Mouse (Mus musculus) G1E (cell line): ENCODE measurements around the gene Tank. TPM values are rescaled to one million over a fixed set of nuclear protein-coding genes. Genes with fewer than 3 reads are reported as not detected.

Experiments used
- ATAC-seq: 2 replicates; pipeline ENCODE4 v1.8.0; 2016; ENCODE audit warnings: mild to moderate bottlenecking; ENCODE audit not compliant: insufficient number of reproducible peaks, poor library complexity, low FRiP score, severe bottlenecking; ENCODE audit errors: extremely low read depth
- DNase-seq: peaks from one replicate; pipeline ENCODE4 v3.0.0; 2012; ENCODE audit warnings: low spot score
- H3K27me3 ChIP-seq: 2 replicates; pipeline ENCODE4 v1.6.1; 2012; ENCODE audit warnings: mild to moderate bottlenecking, low read length, inconsistent platforms; ENCODE audit not compliant: insufficient read depth
- H3K36me3 ChIP-seq: replicated peaks from 2 replicates; pipeline ENCODE3; 2012; ENCODE audit warnings: mild to moderate bottlenecking, inconsistent platforms
- H3K4me1 ChIP-seq: 2 replicates; pipeline ENCODE4 v1.6.1; 2012; ENCODE audit warnings: low read depth, low read length, inconsistent platforms, mixed read lengths; ENCODE audit not compliant: insufficient read depth
- H3K4me3 ChIP-seq: 2 replicates; pipeline ENCODE4 v1.5.1; 2012; ENCODE audit warnings: low read depth, mild to moderate bottlenecking, inconsistent platforms, low read length, moderate library complexity, mixed read lengths
- H3K9me3 ChIP-seq: replicated peaks from 2 replicates; pipeline ENCODE4 v1.6.1; 2012; ENCODE audit warnings: inconsistent platforms
- CTCF ChIP-seq: IDR thresholded peaks from 2 replicates; pipeline ENCODE4 v1.5.1; 2012; ENCODE audit warnings: low read depth, low read length, inconsistent platforms, mixed read lengths
- GATA1 ChIP-seq: IDR thresholded peaks from 2 replicates; pipeline ENCODE4 v1.6.1; 2012; ENCODE audit warnings: borderline replicate concordance, low read length, inconsistent platforms, mixed read lengths
- GATA2 ChIP-seq: IDR thresholded peaks from 2 replicates; pipeline ENCODE4 v1.6.1; 2012; ENCODE audit warnings: low read depth, low read length, inconsistent platforms, borderline replicate concordance
- POLR2AphosphoS5 ChIP-seq: IDR thresholded peaks from 2 replicates; pipeline ENCODE4 v1.6.1; 2012; ENCODE audit warnings: low read depth, low read length, inconsistent platforms; ENCODE audit not compliant: insufficient replicate concordance
- TAL1 ChIP-seq: conservative IDR thresholded peaks from 2 replicates; pipeline ENCODE4 v1.6.1; 2012; ENCODE audit warnings: low read depth, low read length, inconsistent platforms, mixed read lengths
- polyA plus RNA-seq: library from polyadenylated mRNA; stranded (reverse); fragments of >175 nt; gene quantifications from 2 replicates; pipeline ENCODE4 v1.2.3, GENCODE M21; 2012
- total RNA-seq, 2 experiments: library from RNA; stranded (forward) in 1 of 2; stranded (reverse) in 1 of 2; fragments of 200-1000 nt in 1 of 2; fragments of >200 nt in 1 of 2; fragmentation: Nextera tagmentation in 1 of 2; gene quantifications; 2 replicates each; pipeline ENCODE4 v1.2.3; 2014 to 2017

Gene Tank
- total and polyA plus RNA-seq, 3 experiments: 4.6 to 126 (median 102) TPM

GRCm38 (mm10) chr2:61656421-61657411 lies 78.3 kb downstream of the Tank start:
- Histone ChIP-seq H3K9me3 (no peaks in the 10 kb centered on the region), H3K36me3 (peaks cover 16% of the 10 kb centered on the region), H3K27me3 (peaks cover 3% of the 10 kb centered on the region; the same call in 1 of the 2 replicates), H3K4me3 (peak overlapping the region; percentile 74), H3K4me1 (peaks cover 23% of the 10 kb centered on the region)
- DNase-seq (peak; percentile 58), ATAC-seq (peak; percentile 77)
- TF ChIP-seq GATA1 (no peak), POLR2AphosphoS5 (no peak), GATA2 (no peak), TAL1 (no peak), CTCF (no peak)

DNA sequence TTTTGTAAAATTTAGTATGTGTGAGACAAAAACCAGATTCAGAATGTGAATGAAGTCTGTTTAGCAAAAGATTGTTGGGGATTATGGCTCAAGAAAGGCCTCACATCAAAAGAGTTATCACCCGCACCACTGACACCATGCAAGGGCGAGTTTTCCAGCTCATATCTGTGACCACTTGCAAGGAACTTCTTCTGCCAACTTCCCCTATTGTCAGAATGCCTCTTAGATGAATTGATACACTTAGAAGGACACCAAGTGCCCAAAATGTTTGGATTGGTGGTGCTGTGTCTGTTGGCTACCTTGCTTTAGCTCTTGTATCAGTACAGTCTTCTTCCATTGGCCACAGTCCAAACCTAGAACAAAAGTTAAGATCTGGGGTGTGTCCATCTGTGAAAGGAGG lies 80.9 kb downstream of the Tank start:
- DNase-seq: no peak
- no peak overlapping the region for H3K4me3 ChIP-seq
- TF ChIP-seq GATA1 (no peak), GATA2 (no peak), TAL1 (no peak), POLR2AphosphoS5 (no peak), CTCF (no peak)

GRCm38 (mm10) chr2:61662833-61663232 lies 84.4 kb downstream of the Tank start:
- no peak for ATAC-seq
- no peaks in the 10 kb centered on the region for H3K9me3 ChIP-seq
- peaks cover 2% of the 10 kb centered on the region; the same call in 1 of the 2 replicates for H3K4me1 ChIP-seq
- no peaks in the 10 kb centered on the region for H3K27me3 ChIP-seq
- TF ChIP-seq GATA2 (no peak), GATA1 (no peak), TAL1 (no peak), POLR2AphosphoS5 (no peak), CTCF (no peak)
- no peak for DNase-seq
- H3K36me3 ChIP-seq: no peaks in the 10 kb centered on the region
- H3K4me3 ChIP-seq: no peak overlapping the region

More for the DNA sequence above, 80.9 kb downstream of the Tank start:
- Histone ChIP-seq H3K9me3 (no peaks in the 10 kb centered on the region), H3K27me3 (peaks cover 3% of the 10 kb centered on the region; the same call in 1 of the 2 replicates), H3K4me1 (peaks cover 23% of the 10 kb centered on the region), H3K36me3 (peaks cover 12% of the 10 kb centered on the region)
- ATAC-seq: no peak

DNA sequence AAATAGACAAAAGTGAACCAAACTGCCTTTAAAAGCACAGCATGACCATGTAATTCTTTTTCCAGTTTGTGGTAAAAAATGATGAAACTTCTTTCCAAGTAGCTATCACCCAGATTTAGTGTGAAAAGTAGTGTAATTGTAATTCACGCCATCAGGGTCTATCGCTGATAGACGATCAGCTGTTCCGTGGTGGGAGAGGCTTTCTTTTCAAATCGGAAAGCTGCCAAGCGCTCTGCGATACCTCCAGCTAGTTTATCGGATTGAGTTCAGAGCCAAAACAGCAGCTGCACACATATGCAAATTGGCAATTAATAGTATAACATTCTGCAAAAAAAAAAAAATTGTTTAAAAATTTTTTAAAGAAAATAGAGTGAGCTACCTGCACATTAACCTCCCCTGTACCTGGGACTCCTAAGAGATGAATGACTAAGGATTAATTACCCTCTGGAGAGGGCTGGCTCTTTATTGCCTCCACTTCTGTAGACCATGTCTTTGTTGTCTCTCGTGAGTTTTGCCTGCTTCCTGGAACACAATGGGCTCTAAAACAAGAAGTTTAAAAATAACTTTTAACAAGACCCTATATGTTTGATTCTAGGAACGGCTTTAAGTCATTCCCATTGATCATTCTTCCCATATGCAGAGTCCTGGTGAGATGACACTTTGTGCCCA lies 85.3 kb downstream of the Tank start:
- Histone ChIP-seq H3K4me1 (peaks cover 2% of the 10 kb centered on the region; the same call in 1 of the 2 replicates), H3K36me3 (no peaks in the 10 kb centered on the region), H3K9me3 (no peaks in the 10 kb centered on the region), H3K27me3 (no peaks in the 10 kb centered on the region), H3K4me3 (no peak overlapping the region)
- no peak for TF ChIP-seq POLR2AphosphoS5
- TF ChIP-seq TAL1: no peak
- no peak for TF ChIP-seq CTCF
- TF ChIP-seq GATA2: no peak
- TF ChIP-seq GATA1: no peak
- ATAC-seq (no peak), DNase-seq (no peak)

DNA sequence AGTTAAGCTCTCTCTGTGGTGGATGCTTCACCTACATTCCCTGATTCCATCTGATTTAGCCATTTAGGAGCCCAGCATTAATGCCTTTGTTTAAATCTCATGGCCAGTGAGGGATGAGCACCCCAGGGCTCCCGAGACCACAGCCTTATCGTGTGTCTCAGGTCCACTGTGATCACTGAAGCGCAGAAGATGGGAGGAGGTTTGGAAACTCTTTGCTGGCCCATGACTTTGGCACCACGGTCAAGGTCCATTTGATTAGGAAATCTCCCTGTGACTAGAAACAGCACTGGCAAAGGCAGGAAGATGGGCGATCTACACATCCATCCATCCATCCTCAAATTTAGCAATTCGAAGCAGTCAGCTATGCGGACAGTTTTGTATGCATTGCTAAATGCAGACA lies 89.0 kb downstream of the Tank start:
- no peaks in the 10 kb centered on the region for H3K36me3 ChIP-seq
- no peak overlapping the region for H3K4me3 ChIP-seq
- no peaks in the 10 kb centered on the region for H3K27me3 ChIP-seq
- TF ChIP-seq TAL1 (no peak), GATA2 (no peak), CTCF (no peak), GATA1 (no peak), POLR2AphosphoS5 (no peak)
- H3K4me1 ChIP-seq: peaks cover 2% of the 10 kb centered on the region; the same call in 1 of the 2 replicates
- DNase-seq: no peak
- H3K9me3 ChIP-seq: no peaks in the 10 kb centered on the region
- no peak for ATAC-seq

DNA sequence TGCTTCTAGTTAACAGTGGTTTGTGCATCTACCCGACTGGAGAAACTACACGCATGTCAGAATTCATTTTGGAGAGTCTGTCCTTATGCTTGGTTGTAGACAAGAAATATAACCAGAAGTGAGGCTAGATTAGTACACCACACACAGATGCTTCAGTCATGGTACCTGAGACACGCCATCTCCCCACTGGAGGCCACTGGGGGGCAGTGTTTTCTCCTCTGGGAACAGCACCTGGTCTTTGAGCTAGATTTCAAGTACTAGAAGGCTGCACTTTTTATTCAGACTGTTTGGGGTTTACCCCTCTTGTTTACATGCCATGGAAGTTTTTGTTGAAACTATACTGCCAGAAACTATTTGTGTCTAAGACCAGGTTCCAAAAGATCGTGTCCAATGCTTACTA lies 89.9 kb downstream of the Tank start:
- Histone ChIP-seq H3K4me3 (no peak overlapping the region), H3K4me1 (peaks cover 2% of the 10 kb centered on the region; the same call in 1 of the 2 replicates), H3K36me3 (no peaks in the 10 kb centered on the region), H3K27me3 (no peaks in the 10 kb centered on the region), H3K9me3 (no peaks in the 10 kb centered on the region)
- no peak for TF ChIP-seq GATA1
- TF ChIP-seq POLR2AphosphoS5: no peak
- peak; percentile 40 for TF ChIP-seq CTCF
- no peak for ATAC-seq
- peak; percentile 32 for DNase-seq
